Mouse (Mus musculus) stomach, postnatal 0 days (tissue): ENCODE data around the gene Nat8l.

ENCODE experiments used
- CTCF ChIP-seq: IDR thresholded peaks from 2 replicates; pipeline ENCODE4 v1.5.1; 2016; ENCODE audit warnings: antibody characterized with exemption, low read depth, mild to moderate bottlenecking, moderate library complexity
- EP300 ChIP-seq: optimal IDR thresholded peaks from 2 replicates; pipeline ENCODE3; 2016; ENCODE audit warnings: antibody characterized with exemption

DNA sequence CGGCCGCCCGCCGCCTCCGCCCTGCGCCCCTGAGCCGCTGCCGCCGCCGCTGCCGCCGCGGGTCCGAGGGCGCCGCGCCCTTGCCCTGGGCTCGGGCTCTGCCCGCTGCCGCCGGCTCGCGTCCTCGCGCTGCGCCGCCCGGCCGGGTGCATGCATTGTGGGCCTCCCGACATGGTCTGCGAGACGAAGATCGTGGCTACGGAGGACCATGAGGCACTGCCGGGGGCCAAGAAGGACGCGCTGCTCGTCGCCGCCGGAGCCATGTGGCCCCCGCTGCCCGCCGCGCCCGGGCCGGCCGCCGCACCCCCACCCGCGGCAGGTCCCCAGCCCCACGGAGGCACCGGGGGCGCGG is 886 bp downstream of the Nat8l start:
- TF ChIP-seq CTCF = no peak
- TF ChIP-seq EP300 = no peak
